Mouse (Mus musculus): Measurements from ENCODE around the gene Gtf3a.

- no peak for TF ChIP-seq POLR2A (IDR thresholded peaks at IDR 0.05; ENCODE audit: insufficient read depth, low read length)
- peak; percentile 50 for TF ChIP-seq CTCF (IDR thresholded peaks at IDR 0.05; ENCODE audit: low read depth, low read length)
Measured at GRCm38 (mm10) chr5:146944568-146944967, 3.9 kb upstream of the Gtf3a start.
